Mouse (Mus musculus) ES-Bruce4 (cell line): ENCODE results near the gene Mrpl12. TPM values are rescaled to one million over a fixed set of nuclear protein-coding genes. Genes with fewer than 3 reads are reported as not detected.

Experiments
- H3K27ac ChIP-seq: 2 replicates; pipeline ENCODE4 v1.5.1; 2012; ENCODE audit warnings: low read length, inconsistent platforms; ENCODE audit not compliant: insufficient read depth
- H3K27me3 ChIP-seq: 2 replicates; pipeline ENCODE4 v1.6.1; 2012; ENCODE audit warnings: mild to moderate bottlenecking, low read length, inconsistent platforms; ENCODE audit not compliant: control insufficient read depth, poor library complexity, insufficient read depth, severe bottlenecking
- H3K36me3 ChIP-seq: 2 replicates; pipeline ENCODE4 v1.6.1; 2012; ENCODE audit warnings: inconsistent platforms, mild to moderate bottlenecking, low read length, moderate library complexity; ENCODE audit not compliant: control insufficient read depth, poor library complexity, insufficient read depth, severe bottlenecking
- H3K4me1 ChIP-seq: one replicate; pipeline ENCODE4 v1.8.1; 2011; ENCODE audit warnings: low read length; ENCODE audit not compliant: control insufficient read depth, insufficient read depth
- H3K4me3 ChIP-seq: 2 replicates; pipeline ENCODE4 v1.5.1; 2011; ENCODE audit warnings: low read depth, mild to moderate bottlenecking, low read length
- H3K9ac ChIP-seq: 2 replicates; pipeline ENCODE4 v1.6.1; 2012; ENCODE audit warnings: low read depth, mild to moderate bottlenecking, inconsistent platforms; ENCODE audit not compliant: poor library complexity, severe bottlenecking
- H3K9me3 ChIP-seq: replicated peaks from 2 replicates; pipeline ENCODE4 v1.6.1; 2012; ENCODE audit warnings: mild to moderate bottlenecking, low read length, inconsistent platforms; ENCODE audit not compliant: control insufficient read depth, poor library complexity, insufficient read depth, severe bottlenecking
- CTCF ChIP-seq: IDR thresholded peaks from one replicate; pipeline ENCODE4 v1.8.1; 2011; ENCODE audit warnings: low read depth, low read length
- EP300 ChIP-seq: IDR thresholded peaks from 2 replicates; pipeline ENCODE4 v1.6.1; 2011; ENCODE audit warnings: low read depth, low read length; ENCODE audit not compliant: insufficient read depth
- POLR2A ChIP-seq: IDR thresholded peaks from one replicate; pipeline ENCODE4 v1.8.1; 2011; ENCODE audit warnings: low read length; ENCODE audit not compliant: insufficient read depth
- polyA plus RNA-seq: library from polyadenylated mRNA; stranded (reverse); fragments of >200 nt; gene quantifications from 2 replicates; pipeline ENCODE4 v1.2.4, GENCODE M21; 2011; ENCODE audit warnings: low read depth; ENCODE audit not compliant: missing spikeins, insufficient read depth, insufficient read length

Gene Mrpl12
- polyA plus RNA-seq, 1 experiment: 83.6 TPM

GRCm38 (mm10) chr11:120467051-120467735 lies 17.2 kb upstream of the Mrpl12 start, which contains the start of gene Arl16:
Gene Arl16 (minus strand): TSS chr11:120467607.
- H3K9me3 ChIP-seq: no peaks in the 10 kb centered on the region
- H3K27ac ChIP-seq: no peak within 1 kb of the TSS
- peak; percentile 65 for TF ChIP-seq POLR2A
- TF ChIP-seq CTCF: no peak
- no peak for TF ChIP-seq EP300
- no peaks in the 10 kb centered on the region for H3K4me1 ChIP-seq
- H3K36me3 ChIP-seq: no peaks in the 10 kb centered on the region; the same call in 1 of the 2 replicates
- H3K9ac ChIP-seq: peak within 1 kb of the TSS; percentile 68
- peak within 1 kb of the TSS; percentile 86 for H3K4me3 ChIP-seq
- no peaks in the 10 kb centered on the region for H3K27me3 ChIP-seq

GRCm38 (mm10) chr11:120467736-120468092 lies 16.7 kb upstream of the Mrpl12 start:
- no peaks in the 10 kb centered on the region for H3K27me3 ChIP-seq
- H3K36me3 ChIP-seq: no peaks in the 10 kb centered on the region
- no peak overlapping the region for H3K27ac ChIP-seq
- peak overlapping the region; percentile 73 for H3K4me3 ChIP-seq
- peak overlapping the region; percentile 64 for H3K9ac ChIP-seq
- TF ChIP-seq CTCF (no peak), POLR2A (no peak), EP300 (no peak)
- no peaks in the 10 kb centered on the region for H3K4me1 ChIP-seq
- H3K9me3 ChIP-seq: no peaks in the 10 kb centered on the region

- Histone ChIP-seq H3K27me3 (no peaks in the 10 kb centered on the region), H3K9me3 (no peaks in the 10 kb centered on the region), H3K36me3 (no peaks in the 10 kb centered on the region; the same call in 1 of the 2 replicates), H3K4me3 (no peak overlapping the region), H3K27ac (no peak overlapping the region), H3K9ac (no peak overlapping the region), H3K4me1 (no peaks in the 10 kb centered on the region)
- TF ChIP-seq POLR2A: no peak
Observed at GRCm38 (mm10) chr11:120472052-120472451, 12.4 kb upstream of the Mrpl12 start.

GRCm38 (mm10) chr11:120483448-120483934 lies 922 bp upstream of the Mrpl12 start:
- peak overlapping the region; percentile 87; the same call in 1 of the 2 replicates for H3K9ac ChIP-seq
- H3K36me3 ChIP-seq: peaks cover 34% of the 10 kb centered on the region
- 0 out of 2 replicates have a peak overlapping the region, but pooled peaks have one; percentile 42 for H3K27ac ChIP-seq
- peak overlapping the region; percentile 97; the same call in 1 of the 2 replicates for H3K4me3 ChIP-seq
- no peaks in the 10 kb centered on the region for H3K27me3 ChIP-seq
- no peak for TF ChIP-seq EP300
- no peak for TF ChIP-seq POLR2A
- TF ChIP-seq CTCF: no peak
- H3K9me3 ChIP-seq: no peaks in the 10 kb centered on the region
- H3K4me1 ChIP-seq: no peaks in the 10 kb centered on the region

- TF ChIP-seq CTCF (no peak), POLR2A (no peak), EP300 (no peak)
- Histone ChIP-seq H3K9me3 (no peaks in the 10 kb centered on the region), H3K4me3 (peak overlapping the region; percentile 97), H3K36me3 (peaks cover 32% of the 10 kb centered on the region), H3K9ac (peak overlapping the region; percentile 87), H3K4me1 (peaks cover 2% of the 10 kb centered on the region), H3K27me3 (no peaks in the 10 kb centered on the region), H3K27ac (0 out of 2 replicates have a peak overlapping the region, but pooled peaks have one; percentile 5)
Observed at GRCm38 (mm10) chr11:120485251-120485650, 838 bp downstream of the Mrpl12 start.

- peaks cover 32% of the 10 kb centered on the region for H3K36me3 ChIP-seq
- no peak overlapping the region for H3K4me3 ChIP-seq
- H3K4me1 ChIP-seq: peaks cover 2% of the 10 kb centered on the region
Observed at GRCm38 (mm10) chr11:120488516-120488915, 4.1 kb downstream of the Mrpl12 start.

More at GRCm38 (mm10) chr11:120488516-120488915, 4.1 kb downstream of the Mrpl12 start:
- H3K27me3 ChIP-seq: no peaks in the 10 kb centered on the region
- no peak overlapping the region for H3K9ac ChIP-seq
- TF ChIP-seq POLR2A (no peak), EP300 (no peak), CTCF (no peak)
- no peaks in the 10 kb centered on the region for H3K9me3 ChIP-seq
- H3K27ac ChIP-seq: no peak overlapping the region
